Mouse (Mus musculus) heart, embryonic 15.5 days (tissue): ENCODE results near the gene Coq4. TPM values are rescaled to one million over a fixed set of nuclear protein-coding genes. Genes with fewer than 3 reads are reported as not detected.

Experiments used
- ATAC-seq: fragments of 200-750 bp; cut with Nextera tagmentation; replicated peaks from 2 replicates; pipeline ENCODE4 v1.8.0; 2017; ENCODE audit warnings: low read depth, moderate TSS enrichment; ENCODE audit not compliant: insufficient number of reproducible peaks, insufficient read depth, low FRiP score
- H3K27ac ChIP-seq: fragments of 300-500 bp; sonication (generic); 2 replicates; pipeline ENCODE4 v1.5.1; 2015; ENCODE audit warnings: mild to moderate bottlenecking, inconsistent platforms
- H3K27me3 ChIP-seq: fragments of 300-500 bp; sonication (generic); 2 replicates; pipeline ENCODE4 v1.6.1; 2015; ENCODE audit warnings: inconsistent platforms
- H3K36me3 ChIP-seq: fragments of 300-500 bp; sonication (generic); 2 replicates; pipeline ENCODE4 v1.6.1; 2015; ENCODE audit warnings: mild to moderate bottlenecking, inconsistent platforms
- H3K4me1 ChIP-seq: fragments of 300-500 bp; sonication (generic); replicated peaks from 2 replicates; pipeline ENCODE4 v1.6.1; 2015; ENCODE audit warnings: inconsistent platforms
- H3K4me2 ChIP-seq: fragments of 300-500 bp; sonication (generic); 2 replicates; pipeline ENCODE4 v1.6.1; 2015; ENCODE audit warnings: inconsistent platforms, mild to moderate bottlenecking, moderate library complexity
- H3K4me3 ChIP-seq: fragments of 300-500 bp; sonication (generic); 2 replicates; pipeline ENCODE4 v1.5.1; 2015; ENCODE audit warnings: mild to moderate bottlenecking, inconsistent platforms
- H3K9ac ChIP-seq: fragments of 300-500 bp; sonication (generic); 2 replicates; pipeline ENCODE4 v1.6.1; 2015; ENCODE audit warnings: mild to moderate bottlenecking, inconsistent platforms
- H3K9me3 ChIP-seq: fragments of 300-500 bp; sonication (generic); replicated peaks from 2 replicates; pipeline ENCODE4 v1.6.1; 2016; ENCODE audit warnings: inconsistent platforms
- WGBS: fragments of 180-500 bp; shearing (Covaris S2); methylation state at CpG from one replicate; pipeline ENCODE4 v1.1.7; 2015; ENCODE audit warnings: mixed read lengths; 5-methylcytosine and 5-hydroxymethylcytosine counted together
- polyA plus RNA-seq: library from polyadenylated mRNA; unstranded; fragments of >200 nt; fragmentation: Nextera tagmentation; extraction: Ambion mirVana; gene quantifications from 2 replicates; pipeline ENCODE4 v1.2.1, GENCODE M21; 2015

Gene Coq4
- polyA plus RNA-seq, 1 experiment from 2014 or later = 22.9 TPM

GRCm38 (mm10) chr2:29802075-29802826, 15.0 kb downstream of the Coq4 start, which contains the start of gene Slc27a4:
Slc27a4 (plus strand) TSS chr2:29802634.
- peak within 1 kb of the TSS; percentile 84 for H3K9ac ChIP-seq
- H3K27me3 ChIP-seq = 0 out of 2 replicates have a peak, but pooled peaks cover 3% of the 10 kb centered on the region
- H3K9me3 ChIP-seq = no peaks in the 10 kb centered on the region
- ATAC-seq = peak; percentile 97
- peak within 1 kb of the TSS; percentile 82 for H3K27ac ChIP-seq
- H3K4me2 ChIP-seq = peak within 1 kb of the TSS; percentile 86
- H3K4me1 ChIP-seq = peaks cover 14% of the 10 kb centered on the region
- 4% methylated on average over 28 of the region's 28 CpGs for WGBS
- H3K36me3 ChIP-seq = peaks cover 24% of the 10 kb centered on the region
- H3K4me3 ChIP-seq = peak within 1 kb of the TSS; percentile 79

- Histone ChIP-seq H3K27ac (peak overlapping the region; percentile 82), H3K4me2 (peak overlapping the region; percentile 86), H3K9me3 (no peaks in the 10 kb centered on the region), H3K4me1 (peaks cover 14% of the 10 kb centered on the region), H3K27me3 (0 out of 2 replicates have a peak, but pooled peaks cover 3% of the 10 kb centered on the region), H3K36me3 (peaks cover 27% of the 10 kb centered on the region), H3K4me3 (peak overlapping the region; percentile 79), H3K9ac (peak overlapping the region; percentile 84)
- ATAC-seq = peak; percentile 50
- under 1% methylated on average over 35 of the region's 39 CpGs for WGBS
Observed at GRCm38 (mm10) chr2:29802827-29803201, 15.5 kb downstream of the Coq4 start.

- peak overlapping the region; percentile 86 for H3K4me2 ChIP-seq
- H3K27me3 ChIP-seq = 0 out of 2 replicates have a peak, but pooled peaks cover 3% of the 10 kb centered on the region
- H3K36me3 ChIP-seq = peaks cover 33% of the 10 kb centered on the region
- no peak for ATAC-seq
- H3K4me3 ChIP-seq = peak overlapping the region; percentile 79
- H3K4me1 ChIP-seq = peaks cover 14% of the 10 kb centered on the region
- WGBS = 14% methylated on average over 6 of the region's 6 CpGs
- H3K9ac ChIP-seq = peak overlapping the region; percentile 84
- no peaks in the 10 kb centered on the region for H3K9me3 ChIP-seq
- peak overlapping the region; percentile 82 for H3K27ac ChIP-seq
Observed at GRCm38 (mm10) chr2:29803400-29803831, 16.1 kb downstream of the Coq4 start.

GRCm38 (mm10) chr2:29815678-29816371, 28.5 kb downstream of the Coq4 start:
- WGBS = 79% methylated on average over 11 of the region's 11 CpGs
- ATAC-seq = no peak
- peaks cover 33% of the 10 kb centered on the region; the same call in 1 of the 2 replicates for H3K36me3 ChIP-seq

GRCm38 (mm10) chr2:29817426-29818232, 30.3 kb downstream of the Coq4 start:
- no peaks in the 10 kb centered on the region for H3K9me3 ChIP-seq
- no peak overlapping the region for H3K4me3 ChIP-seq
- peak overlapping the region; percentile 37 for H3K4me2 ChIP-seq
- H3K36me3 ChIP-seq = peaks cover 19% of the 10 kb centered on the region; the same call in 1 of the 2 replicates
- H3K27ac ChIP-seq = no peak overlapping the region
- peaks cover 18% of the 10 kb centered on the region for H3K4me1 ChIP-seq
- 31% methylated on average over 8 of the region's 8 CpGs for WGBS
- H3K9ac ChIP-seq = no peak overlapping the region
- no peaks in the 10 kb centered on the region for H3K27me3 ChIP-seq
- peak; percentile 40; the same call in 1 of the 2 replicates for ATAC-seq

More at GRCm38 (mm10) chr2:29815678-29816371, 28.5 kb downstream of the Coq4 start:
- Histone ChIP-seq H3K4me2 (no peak overlapping the region), H3K27ac (no peak overlapping the region), H3K9ac (no peak overlapping the region), H3K27me3 (no peaks in the 10 kb centered on the region), H3K4me1 (peaks cover 16% of the 10 kb centered on the region), H3K4me3 (no peak overlapping the region), H3K9me3 (no peaks in the 10 kb centered on the region)

- no peak for ATAC-seq
- 29% methylated on average over 2 of the region's 2 CpGs for WGBS
- Histone ChIP-seq H3K4me3 (no peak overlapping the region), H3K27ac (no peak overlapping the region), H3K9ac (no peak overlapping the region), H3K36me3 (peaks cover 9% of the 10 kb centered on the region; the same call in 1 of the 2 replicates), H3K4me2 (peak overlapping the region; percentile 87), H3K4me1 (peaks cover 18% of the 10 kb centered on the region), H3K27me3 (no peaks in the 10 kb centered on the region), H3K9me3 (no peaks in the 10 kb centered on the region)
Observed at GRCm38 (mm10) chr2:29819363-29819762, 32.1 kb downstream of the Coq4 start.

- ATAC-seq = peak; percentile 75
- peak within 1 kb of the TSS; percentile 92 for H3K27ac ChIP-seq
- 1% methylated on average over 35 of the region's 35 CpGs for WGBS
- peak within 1 kb of the TSS; percentile 87 for H3K4me2 ChIP-seq
- peaks cover 5% of the 10 kb centered on the region; the same call in 1 of the 2 replicates for H3K36me3 ChIP-seq
- peak within 1 kb of the TSS; percentile 56 for H3K4me3 ChIP-seq
- peaks cover 18% of the 10 kb centered on the region for H3K4me1 ChIP-seq
- no peaks in the 10 kb centered on the region for H3K9me3 ChIP-seq
- H3K27me3 ChIP-seq = no peaks in the 10 kb centered on the region
- H3K9ac ChIP-seq = peak within 1 kb of the TSS; percentile 66
Observed at GRCm38 (mm10) chr2:29820025-29820817, 32.9 kb downstream of the Coq4 start, which contains the start of gene Urm1. Urm1 (plus strand) TSS chr2:29820075.

GRCm38 (mm10) chr2:29826318-29826925, 39.1 kb downstream of the Coq4 start:
- WGBS = 15% methylated on average over 11 of the region's 11 CpGs
- no peak for ATAC-seq
- peak overlapping the region; percentile 64 for H3K4me2 ChIP-seq

GRCm38 (mm10) chr2:29826926-29827708, 39.8 kb downstream of the Coq4 start:
- WGBS = 0% methylated on average over 48 of the region's 48 CpGs
- H3K27me3 ChIP-seq = no peaks in the 10 kb centered on the region
- peaks cover 14% of the 10 kb centered on the region for H3K4me1 ChIP-seq
- peak overlapping the region; percentile 88 for H3K27ac ChIP-seq
- peak overlapping the region; percentile 85 for H3K4me2 ChIP-seq
- peak overlapping the region; percentile 82 for H3K9ac ChIP-seq
- peak overlapping the region; percentile 79 for H3K4me3 ChIP-seq
- ATAC-seq = peak; percentile 98
- H3K9me3 ChIP-seq = no peaks in the 10 kb centered on the region
- H3K36me3 ChIP-seq = 0 out of 2 replicates have a peak, but pooled peaks cover 2% of the 10 kb centered on the region

More at GRCm38 (mm10) chr2:29826318-29826925, 39.1 kb downstream of the Coq4 start:
- Histone ChIP-seq H3K27ac (peak overlapping the region; percentile 88), H3K9me3 (no peaks in the 10 kb centered on the region), H3K36me3 (0 out of 2 replicates have a peak, but pooled peaks cover 2% of the 10 kb centered on the region), H3K27me3 (no peaks in the 10 kb centered on the region), H3K4me3 (peak overlapping the region; percentile 79), H3K9ac (peak overlapping the region; percentile 57), H3K4me1 (peaks cover 14% of the 10 kb centered on the region)
